Mouse (Mus musculus) limb, embryonic 15.5 days (tissue): ENCODE data around the gene Slc25a51. TPM values are rescaled to one million over a fixed set of nuclear protein-coding genes. Genes with fewer than 3 reads are reported as not detected.
"Not testable (repeated sequence)": the region's sequence is repeated elsewhere in the genome, so short reads cannot be mapped to it uniquely, and the experiment has no call there.

Source experiments
- ATAC-seq: fragments of 200-750 bp; cut with Nextera tagmentation; 2 replicates; pipeline ENCODE4 v1.8.0; 2017; ENCODE audit warnings: low read depth, moderate TSS enrichment; ENCODE audit not compliant: insufficient number of reproducible peaks, low FRiP score, low TSS enrichment
- H3K27ac ChIP-seq: fragments of 300-500 bp; sonication (generic); 2 replicates; pipeline ENCODE4 v1.5.1; 2015; ENCODE audit warnings: moderate library complexity, mild to moderate bottlenecking, inconsistent platforms
- H3K27me3 ChIP-seq: fragments of 300-500 bp; sonication (generic); 2 replicates; pipeline ENCODE4 v1.6.1; 2015; ENCODE audit warnings: inconsistent platforms
- H3K36me3 ChIP-seq: fragments of 300-500 bp; sonication (generic); 2 replicates; pipeline ENCODE4 v1.6.1; 2015; ENCODE audit warnings: inconsistent platforms
- H3K4me1 ChIP-seq: fragments of 300-500 bp; sonication (generic); 2 replicates; pipeline ENCODE4 v1.6.1; 2015; ENCODE audit warnings: inconsistent platforms
- H3K4me2 ChIP-seq: fragments of 300-500 bp; sonication (generic); 2 replicates; pipeline ENCODE4 v1.6.1; 2015; ENCODE audit warnings: mild to moderate bottlenecking, inconsistent platforms
- H3K4me3 ChIP-seq: fragments of 300-500 bp; sonication (generic); 2 replicates; pipeline ENCODE4 v1.5.1; 2015; ENCODE audit warnings: mild to moderate bottlenecking, inconsistent platforms
- H3K9ac ChIP-seq: fragments of 300-500 bp; sonication (generic); 2 replicates; pipeline ENCODE4 v1.6.1; 2015; ENCODE audit warnings: inconsistent platforms
- H3K9me3 ChIP-seq: fragments of 300-500 bp; sonication (generic); 2 replicates; pipeline ENCODE4 v1.6.1; 2016; ENCODE audit warnings: inconsistent platforms
- WGBS: fragments of 180-500 bp; shearing (Covaris S2); methylation state at CpG from one replicate; pipeline ENCODE4 v1.1.7; 2015; 5-methylcytosine and 5-hydroxymethylcytosine counted together
- microRNA-seq: library from miRNA; unstranded; fragments of <30 nt; microRNA quantifications from one replicate; pipeline ENCODE4, GENCODE M21; 2016
- polyA plus RNA-seq: library from polyadenylated mRNA; unstranded; fragments of >200 nt; fragmentation: Nextera tagmentation; extraction: Ambion mirVana; gene quantifications from 2 replicates; pipeline ENCODE4 v1.2.1, GENCODE M21; 2015

Gene Slc25a51
- polyA plus RNA-seq, 1 experiment from 2014 or later = 61.8 TPM

DNA sequence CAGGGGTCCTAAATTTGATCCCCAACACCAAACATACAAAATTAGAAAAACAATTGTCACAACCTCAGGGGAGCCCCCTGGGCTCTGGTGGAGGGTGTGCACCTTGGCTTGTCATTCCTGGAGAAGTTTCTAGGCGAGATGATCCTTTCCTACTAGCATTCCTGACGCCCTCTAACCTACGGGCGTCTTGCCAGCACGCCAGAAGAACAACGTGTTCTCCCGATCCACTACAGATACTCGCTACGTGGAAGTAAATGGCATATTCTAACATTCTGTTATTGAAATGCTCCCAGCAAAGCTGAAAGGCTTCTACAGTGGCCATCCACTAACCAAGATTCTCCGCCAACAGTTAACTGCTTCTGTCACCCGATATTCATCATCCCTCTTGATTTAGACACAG, 16.0 kb downstream of the Slc25a51 start:
- H3K4me2 ChIP-seq = no peak overlapping the region
- WGBS = 60% methylated on average over 11 of the region's 11 CpGs
- H3K9me3 ChIP-seq = no peaks in the 10 kb centered on the region
- H3K4me1 ChIP-seq = no peaks in the 10 kb centered on the region
- H3K4me3 ChIP-seq = no peak overlapping the region
- H3K27ac ChIP-seq = no peak overlapping the region
- H3K36me3 ChIP-seq = peaks cover 8% of the 10 kb centered on the region; the same call in 1 of the 2 replicates
- ATAC-seq = no peak
- no peak overlapping the region for H3K9ac ChIP-seq
- H3K27me3 ChIP-seq = no peaks in the 10 kb centered on the region

DNA sequence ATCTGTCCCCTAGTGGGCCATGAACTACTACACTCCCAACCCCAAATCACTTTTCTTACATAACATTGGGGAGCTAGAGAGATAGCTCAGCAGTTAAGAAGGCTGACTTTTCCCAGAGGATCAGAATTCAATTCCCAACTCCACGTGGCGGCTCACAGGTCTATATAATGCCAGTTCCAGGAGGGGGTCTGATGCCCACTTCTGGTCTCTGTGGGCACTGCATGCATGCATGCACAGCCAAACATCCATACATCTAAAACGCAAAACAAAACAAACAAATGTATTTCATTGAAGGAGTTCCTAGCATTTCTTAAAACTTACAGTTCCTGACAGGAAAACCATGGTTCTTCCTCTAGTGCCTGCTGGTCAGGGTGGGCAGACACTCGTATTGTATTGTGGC, 16.5 kb downstream of the Slc25a51 start:
- WGBS = 73% methylated on average over 4 of the region's 4 CpGs
- no peaks in the 10 kb centered on the region for H3K27me3 ChIP-seq
- no peak overlapping the region for H3K9ac ChIP-seq
- ATAC-seq = no peak
- H3K36me3 ChIP-seq = peaks cover 4% of the 10 kb centered on the region; the same call in 1 of the 2 replicates
- H3K9me3 ChIP-seq = no peaks in the 10 kb centered on the region
- H3K4me3 ChIP-seq = no peak overlapping the region
- H3K4me1 ChIP-seq = no peaks in the 10 kb centered on the region
- no peak overlapping the region for H3K4me2 ChIP-seq
- no peak overlapping the region for H3K27ac ChIP-seq

DNA sequence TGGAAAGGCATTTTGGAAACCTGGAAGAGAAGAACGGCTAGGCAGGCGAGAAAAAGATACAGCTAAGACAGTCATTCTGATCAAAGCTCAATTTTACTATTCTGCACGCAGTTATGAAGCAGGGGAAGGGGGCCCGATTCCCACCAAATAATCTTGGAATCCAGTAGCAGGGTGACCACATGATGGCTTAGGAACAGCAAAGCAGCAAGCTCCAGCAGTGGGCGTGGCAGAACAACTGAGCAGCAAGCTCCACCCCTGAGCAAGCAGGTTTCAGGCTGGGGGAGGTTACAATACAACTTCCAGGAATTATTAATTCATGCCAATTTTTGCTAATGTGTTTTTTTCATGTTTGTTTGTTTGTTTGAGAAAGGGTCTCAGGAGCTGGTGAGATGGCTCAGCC, 21.3 kb downstream of the Slc25a51 start:
- H3K9me3 ChIP-seq, H3K4me2 ChIP-seq, H3K36me3 ChIP-seq, ATAC-seq, H3K27me3 ChIP-seq, H3K9ac ChIP-seq, H3K4me3 ChIP-seq, H3K27ac ChIP-seq, H3K4me1 ChIP-seq: not testable (repeated sequence)
- WGBS = 93% methylated on average over 5 of the region's 5 CpGs

DNA sequence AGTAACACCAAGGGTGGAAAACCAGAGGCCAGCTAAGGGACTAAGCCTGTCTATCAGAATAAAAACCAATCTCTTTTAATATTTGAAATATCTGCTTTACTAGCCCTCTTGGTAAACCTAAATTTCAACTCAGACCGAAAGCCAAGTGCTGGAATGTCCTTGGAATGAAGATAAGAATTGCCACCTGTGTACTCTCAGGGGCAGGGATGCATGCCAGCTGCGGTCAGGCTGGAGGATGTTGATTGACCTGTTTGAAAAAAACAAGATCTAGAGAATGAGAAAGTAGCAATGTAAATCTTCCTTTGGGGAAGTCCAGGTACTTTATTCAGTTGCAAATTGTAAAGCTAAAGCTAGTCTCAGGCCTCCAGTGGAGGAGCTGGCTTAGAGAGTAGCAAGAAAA, 26.4 kb downstream of the Slc25a51 start:
- WGBS = 71% methylated on average over 2 of the region's 2 CpGs
- not testable (repeated sequence) for H3K27me3 ChIP-seq, H3K4me2 ChIP-seq, ATAC-seq, H3K27ac ChIP-seq, H3K4me3 ChIP-seq, H3K9ac ChIP-seq, H3K4me1 ChIP-seq, H3K9me3 ChIP-seq
- peaks cover 12% of the 10 kb centered on the region for H3K36me3 ChIP-seq

DNA sequence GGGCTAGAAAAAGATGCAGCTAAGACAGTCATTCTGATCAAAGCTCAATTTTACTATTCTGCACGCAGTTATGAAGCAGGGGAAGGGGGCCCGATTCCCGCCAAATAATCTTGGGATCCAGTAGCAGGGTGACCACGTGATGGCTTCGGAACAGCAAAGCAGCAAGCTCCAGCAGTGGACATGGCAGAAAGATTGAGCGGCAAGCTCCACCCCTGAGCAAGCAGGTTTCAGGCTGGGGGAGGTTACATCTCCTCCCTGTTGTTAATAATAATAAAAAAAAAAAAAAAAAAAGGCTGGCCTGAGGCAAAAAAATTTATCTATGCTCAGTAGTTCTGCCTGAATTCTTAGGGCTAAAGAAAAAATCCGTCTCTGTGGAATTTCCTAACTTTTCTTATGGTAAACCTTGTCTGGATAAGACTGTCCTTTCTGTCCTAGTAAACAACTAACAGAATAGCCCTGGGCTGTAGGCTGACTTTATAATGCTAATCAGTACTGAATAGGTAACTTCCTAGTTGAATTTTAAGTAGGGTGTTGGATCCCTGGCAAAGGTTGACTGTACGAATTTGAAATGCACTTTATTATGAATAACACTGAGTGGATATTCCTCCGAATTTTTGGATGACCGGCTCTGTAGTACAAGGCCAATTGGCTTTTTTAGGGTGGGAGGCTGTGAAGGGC, 27.5 kb downstream of the Slc25a51 start:
- not testable (repeated sequence) for H3K4me2 ChIP-seq, ATAC-seq, H3K9me3 ChIP-seq, H3K27me3 ChIP-seq, H3K27ac ChIP-seq, H3K9ac ChIP-seq, H3K4me3 ChIP-seq, H3K4me1 ChIP-seq
- 86% methylated on average over 10 of the region's 10 CpGs for WGBS
- H3K36me3 ChIP-seq = peaks cover 21% of the 10 kb centered on the region

DNA sequence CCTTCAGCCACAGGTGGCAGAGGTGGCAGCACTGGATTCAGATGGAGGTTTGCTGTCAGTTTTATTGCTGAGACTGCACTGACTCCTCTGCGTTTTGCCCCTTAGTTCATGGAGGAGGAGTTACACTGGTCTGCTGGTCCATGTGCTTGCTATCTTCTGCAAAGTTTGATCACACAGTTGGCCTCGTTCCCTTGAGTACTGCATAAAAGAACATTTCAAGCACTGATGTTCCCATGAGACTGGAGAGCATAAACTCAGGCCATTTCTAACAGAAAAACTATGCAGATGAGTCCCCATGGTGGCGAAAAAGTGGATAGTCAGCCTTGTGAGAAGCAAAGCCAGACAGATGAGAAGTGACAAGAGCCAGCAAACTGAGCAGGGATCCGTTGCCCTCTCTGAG, 32.0 kb downstream of the Slc25a51 start:
- no peaks in the 10 kb centered on the region for H3K9me3 ChIP-seq
- no peak overlapping the region for H3K4me2 ChIP-seq
- no peak for ATAC-seq
- H3K36me3 ChIP-seq = peaks cover 60% of the 10 kb centered on the region
- 86% methylated on average over 4 of the region's 4 CpGs for WGBS
- H3K4me1 ChIP-seq = no peaks in the 10 kb centered on the region
- no peak overlapping the region for H3K27ac ChIP-seq
- H3K4me3 ChIP-seq = no peak overlapping the region
- no peaks in the 10 kb centered on the region for H3K27me3 ChIP-seq
- H3K9ac ChIP-seq = no peak overlapping the region

DNA sequence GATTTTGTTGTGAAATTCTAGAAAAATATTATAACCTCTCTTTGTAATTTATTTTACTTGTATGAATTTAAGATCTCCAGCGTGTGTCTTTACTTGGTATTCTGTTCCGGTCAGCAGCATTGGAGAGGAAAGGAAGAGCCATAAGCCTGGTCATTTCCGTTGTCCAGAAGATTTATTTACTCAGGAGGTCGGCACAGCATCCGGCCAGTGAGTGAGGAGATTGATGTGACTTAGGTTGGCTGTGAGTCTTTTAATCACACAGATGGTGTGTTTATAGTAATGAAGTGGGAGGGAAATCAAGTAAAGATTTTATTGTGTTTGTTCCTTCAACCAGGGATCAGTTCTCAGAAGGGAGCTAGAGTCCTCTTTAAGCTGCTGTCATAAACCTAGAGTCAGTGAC, 33.7 kb downstream of the Slc25a51 start:
- H3K4me2 ChIP-seq = no peak overlapping the region
- H3K4me1 ChIP-seq = no peaks in the 10 kb centered on the region
- 76% methylated on average over 5 of the region's 5 CpGs for WGBS
- peaks cover 70% of the 10 kb centered on the region for H3K36me3 ChIP-seq
- H3K9ac ChIP-seq = no peak overlapping the region
- no peak overlapping the region for H3K4me3 ChIP-seq
- no peak overlapping the region for H3K27ac ChIP-seq
- no peaks in the 10 kb centered on the region for H3K27me3 ChIP-seq
- no peak for ATAC-seq
- no peaks in the 10 kb centered on the region for H3K9me3 ChIP-seq

DNA sequence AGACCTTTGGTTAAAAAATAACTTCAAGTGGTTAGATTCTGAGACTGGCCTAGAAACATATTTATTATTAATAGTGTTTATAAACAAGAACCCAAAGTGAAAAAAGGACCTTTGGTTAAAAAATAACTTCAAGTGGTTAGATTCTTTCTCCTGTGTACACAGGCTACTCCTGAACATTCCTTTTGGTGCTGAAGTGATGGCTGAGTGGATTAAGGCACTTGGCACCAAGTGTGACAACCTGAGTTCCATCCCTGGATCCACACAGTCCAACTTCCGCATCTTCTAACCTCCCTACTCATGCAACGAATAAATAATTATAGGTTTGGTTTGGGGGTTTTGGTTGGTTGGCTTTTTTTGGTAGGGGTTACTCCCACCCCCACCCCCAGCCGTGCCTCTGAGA, 37.3 kb downstream of the Slc25a51 start:
- no peak for ATAC-seq
- Histone ChIP-seq H3K27ac (no peak overlapping the region), H3K36me3 (peaks cover 51% of the 10 kb centered on the region), H3K4me1 (no peaks in the 10 kb centered on the region), H3K9ac (no peak overlapping the region), H3K9me3 (no peaks in the 10 kb centered on the region), H3K4me2 (no peak overlapping the region), H3K4me3 (no peak overlapping the region), H3K27me3 (no peaks in the 10 kb centered on the region)
- WGBS = 82% methylated on average over 3 of the region's 3 CpGs

DNA sequence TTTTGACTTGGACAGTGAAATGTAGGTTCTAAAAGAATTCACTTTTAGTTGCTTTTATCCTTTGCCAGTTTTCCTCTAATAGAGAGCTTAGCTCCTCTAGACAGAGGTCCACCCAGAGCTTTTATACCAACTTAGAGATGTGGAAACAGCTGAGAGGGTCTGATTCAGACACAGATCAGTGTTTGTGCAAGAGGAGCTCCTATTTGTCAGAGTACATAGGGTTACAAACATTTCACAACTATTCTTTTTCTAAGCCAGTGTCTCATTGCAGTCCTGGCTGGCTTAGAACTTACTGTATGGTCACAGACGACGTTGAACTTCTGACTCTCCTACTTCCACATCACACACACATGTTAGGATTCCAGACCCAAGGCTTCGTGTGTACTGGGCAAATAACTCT, 51.9 kb downstream of the Slc25a51 start:
- Histone ChIP-seq H3K4me3 (no peak overlapping the region), H3K27ac (no peak overlapping the region), H3K4me1 (no peaks in the 10 kb centered on the region), H3K4me2 (no peak overlapping the region), H3K36me3 (peaks cover 33% of the 10 kb centered on the region), H3K9ac (no peak overlapping the region), H3K27me3 (no peaks in the 10 kb centered on the region), H3K9me3 (no peaks in the 10 kb centered on the region)
- no peak for ATAC-seq
- WGBS = 85% methylated on average over 3 of the region's 3 CpGs

Small RNAs within 50 kb of the gene (microRNA-seq; reads per million reads assigned to microRNA genes)
- gene Gm25692 = not detected

Other genes with a start within 250 kb of the Slc25a51 start
- 3.4 and 3.6 TPM in 2 replicates for gene Frmpd1, start 223.9 kb downstream of the Slc25a51 start, polyA plus RNA-seq
- gene Trmt10b, start 111.6 kb downstream of the Slc25a51 start, polyA plus RNA-seq = 14.4 and 16.7 TPM in 2 replicates
- 9.3 and 13.7 TPM in 2 replicates for gene Dcaf10, start 66.7 kb downstream of the Slc25a51 start, polyA plus RNA-seq
- 66.2 and 72.0 TPM in 2 replicates for gene Exosc3, start 66.0 kb downstream of the Slc25a51 start, polyA plus RNA-seq
- gene Shb, start 123.7 kb upstream of the Slc25a51 start, polyA plus RNA-seq = 6.8 and 9.6 TPM in 2 replicates